Mouse (Mus musculus): ENCODE measurements around the gene Higd1a.

DNA sequence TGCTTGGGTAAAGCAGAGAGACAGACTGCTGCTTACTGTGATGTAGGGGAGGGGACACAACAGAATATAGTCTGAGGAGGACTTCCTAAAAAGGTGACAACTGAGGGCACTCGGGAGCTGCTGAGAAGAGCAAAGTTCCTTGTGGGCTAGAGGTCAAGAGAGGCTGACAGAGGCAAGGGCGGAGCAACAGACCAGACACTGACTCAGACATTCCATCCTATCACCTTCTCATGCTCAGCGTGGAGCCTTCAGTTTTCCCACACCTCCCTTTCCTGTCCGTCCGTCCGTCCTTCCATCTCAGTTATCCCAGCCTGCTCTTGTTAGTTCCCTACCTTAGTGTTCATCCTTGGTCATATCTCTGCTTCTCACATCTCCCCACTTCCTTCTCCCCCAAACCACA lies 43.0 kb downstream of the Higd1a start:
- TF ChIP-seq CTCF (IDR thresholded peaks at IDR 0.05; ENCODE audit: low read depth) (no peak), EP300 (optimal IDR thresholded peaks at IDR 0.05) (no peak)

Data from stomach, postnatal 0 days (tissue).